Mouse (Mus musculus) thymus, adult 2 months (tissue): ENCODE measurements around the gene Ttc26.

Experiments used
- CTCF ChIP-seq: fragments of 200-500 bp; IDR thresholded peaks from 2 replicates; pipeline ENCODE4 v1.5.1; 2012; ENCODE audit warnings: mild to moderate bottlenecking, control low read depth, low read length, moderate library complexity, borderline replicate concordance; ENCODE audit not compliant: control insufficient read depth, poor library complexity, insufficient read depth; ENCODE audit errors: extremely low read depth
- POLR2A ChIP-seq: fragments of 200-500 bp; IDR thresholded peaks from 2 replicates; pipeline ENCODE4 v1.6.1; 2012; ENCODE audit warnings: mild to moderate bottlenecking, low read length, control low read depth, moderate library complexity; ENCODE audit not compliant: control insufficient read depth, poor library complexity, insufficient read depth; ENCODE audit errors: extremely low read depth

DNA sequence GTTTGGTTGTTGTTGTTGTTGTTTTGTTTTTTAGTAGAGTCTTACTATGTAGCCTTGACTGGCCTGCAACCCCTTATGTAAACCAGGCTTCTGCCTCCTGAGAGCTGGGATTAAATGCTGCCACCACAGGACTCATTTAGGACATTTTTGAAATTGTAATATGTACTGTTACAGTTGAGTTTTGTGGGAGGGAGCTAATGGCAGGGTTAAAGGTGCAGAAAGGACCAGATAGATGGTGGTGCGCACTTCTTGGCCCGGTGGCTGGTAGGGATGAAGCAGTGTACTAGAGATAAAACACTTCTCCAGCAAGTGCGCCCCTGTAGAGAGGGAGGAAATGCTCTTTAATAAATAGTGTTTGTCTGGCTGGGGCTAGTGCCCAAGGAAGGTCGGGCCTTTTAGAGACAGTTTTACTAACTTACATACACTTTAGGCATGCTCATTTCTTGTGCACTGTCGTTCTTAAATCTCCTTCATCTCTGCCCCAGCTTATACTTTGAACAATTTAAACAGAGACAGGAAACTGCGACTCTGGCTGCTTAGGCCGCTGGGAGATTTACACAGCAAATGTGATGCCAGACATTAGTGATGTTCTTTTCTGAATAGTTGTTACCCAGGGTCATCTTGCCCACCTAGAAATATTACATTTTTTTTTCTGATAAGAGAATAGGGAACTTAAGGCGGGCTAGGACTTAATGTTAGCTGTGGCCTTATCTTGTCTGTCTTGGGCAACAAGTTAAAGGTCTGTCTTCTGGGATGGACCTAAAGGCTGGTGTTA lies 22.8 kb upstream of the Ttc26 start:
- TF ChIP-seq CTCF (no peak), POLR2A (no peak)
